Mouse (Mus musculus): Measurements from ENCODE around the gene Itk.

DNA sequence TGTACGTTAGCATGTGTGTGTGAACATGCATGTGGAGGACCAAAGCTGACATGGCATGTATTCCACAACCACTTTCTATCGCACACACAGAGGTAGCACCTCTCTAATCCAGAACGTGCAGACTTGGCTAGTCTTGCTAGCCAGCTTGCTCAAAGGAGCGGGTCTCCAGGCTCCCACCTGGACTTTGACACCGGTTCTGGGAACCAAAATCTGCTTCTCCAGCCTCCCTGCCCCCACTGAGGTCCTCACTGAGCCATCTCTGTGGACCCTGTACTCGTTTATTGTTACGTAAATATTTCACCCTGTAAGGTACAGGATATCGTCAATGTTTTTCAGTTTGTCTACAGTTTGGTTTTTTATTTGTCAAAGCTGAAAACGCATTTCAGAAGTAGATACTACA lies 86.8 kb downstream of the Itk start:
- TF ChIP-seq CTCF (IDR thresholded peaks at IDR 0.05; ENCODE audit: extremely low read depth, insufficient read length, insufficient replicate concordance, low read depth, low read length) (no peak), POLR2A (IDR thresholded peaks at IDR 0.05; ENCODE audit: low read depth, low read length) (no peak)
